Mouse (Mus musculus) liver, embryonic 14.5 days (tissue): Measurements from ENCODE around the gene Poldip3.

Experiments used
- CTCF ChIP-seq: IDR thresholded peaks from 2 replicates; pipeline ENCODE4 v1.5.1; 2016; ENCODE audit warnings: antibody characterized with exemption, low read depth, control low read depth
- EP300 ChIP-seq: IDR thresholded peaks from 2 replicates; pipeline ENCODE4 v1.6.1; 2016; ENCODE audit warnings: antibody characterized with exemption, low read depth

GRCm38 (mm10) chr15:83122566-83123145 lies 26.5 kb downstream of the Poldip3 start, which contains the start of gene Rrp7a:
- TF ChIP-seq CTCF, result no peak
- TF ChIP-seq EP300, result no peak
